Mouse (Mus musculus): ENCODE measurements around the gene Chst15. TPM values are rescaled to one million over a fixed set of nuclear protein-coding genes. Genes with fewer than 3 reads are reported as not detected.
A peak's percentile ranks its signal among the peaks of the same experiment; 100 is the strongest.

Chst15 gene
- polyA plus RNA-seq, 1 experiment from 2014 or later = 15.6 TPM

DNA sequence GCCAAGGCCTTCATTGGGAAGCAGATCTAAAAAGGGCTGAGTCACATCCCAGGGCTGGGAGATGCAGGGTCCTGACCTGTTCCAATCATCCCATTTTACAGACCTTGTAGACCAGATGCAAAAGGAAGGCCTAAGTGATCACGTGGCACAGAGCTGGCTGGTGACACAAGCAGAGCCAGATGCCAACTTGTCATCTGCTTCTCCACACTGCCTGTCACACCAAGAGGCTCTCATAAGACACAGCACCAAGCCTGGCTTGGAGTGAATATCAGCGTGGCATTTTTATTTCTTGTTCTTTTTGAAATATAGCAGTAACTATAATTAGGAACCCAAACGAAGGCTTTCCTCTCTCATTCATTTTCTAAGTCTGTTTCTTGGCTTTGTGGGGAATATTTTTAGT is 52.3 kb downstream of the Chst15 start:
- WGBS = 85% methylated on average over 3 of the region's 3 CpGs
- no peaks in the 10 kb centered on the region for H3K9me3 ChIP-seq
- no peak for ATAC-seq (ENCODE audit: low FRiP score)
- no peak overlapping the region for H3K4me3 ChIP-seq (replicated peaks)
- H3K9ac ChIP-seq = no peak overlapping the region
- H3K27ac ChIP-seq = no peak overlapping the region
- peaks cover 34% of the 10 kb centered on the region for H3K4me1 ChIP-seq
- H3K36me3 ChIP-seq (replicated peaks) = peaks cover 51% of the 10 kb centered on the region
- no peaks in the 10 kb centered on the region; the same call in 1 of the 2 replicates for H3K27me3 ChIP-seq
- H3K4me2 ChIP-seq = no peak overlapping the region

DNA sequence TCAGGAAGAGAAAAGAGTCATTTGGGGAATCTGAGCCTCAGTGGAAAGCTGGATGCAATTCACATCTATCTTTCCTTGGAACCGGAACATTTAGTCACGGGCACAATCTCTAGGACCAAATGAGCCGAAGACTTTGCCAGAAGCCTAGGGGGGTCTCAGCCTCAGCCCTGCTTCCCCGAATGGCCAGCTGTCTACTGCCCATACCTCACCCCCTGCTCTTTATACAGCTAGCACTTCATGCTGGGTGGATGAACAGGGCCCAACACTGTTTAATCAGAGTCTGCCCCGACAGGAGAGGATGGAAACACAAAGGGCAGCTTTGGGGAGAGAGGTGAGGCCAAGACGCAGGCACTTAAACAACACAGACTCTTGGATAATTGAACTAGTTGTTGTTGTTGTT is 53.8 kb downstream of the Chst15 start:
- no peak for ATAC-seq (ENCODE audit: low FRiP score)
- H3K27me3 ChIP-seq = no peaks in the 10 kb centered on the region; the same call in 1 of the 2 replicates
- H3K9me3 ChIP-seq = no peaks in the 10 kb centered on the region
- H3K27ac ChIP-seq = peak overlapping the region; percentile 70
- H3K4me1 ChIP-seq = peaks cover 49% of the 10 kb centered on the region
- no peak overlapping the region for H3K4me2 ChIP-seq
- 24% methylated on average over 6 of the region's 6 CpGs for WGBS
- H3K4me3 ChIP-seq (replicated peaks) = no peak overlapping the region
- peaks cover 35% of the 10 kb centered on the region for H3K36me3 ChIP-seq (replicated peaks)
- H3K9ac ChIP-seq = no peak overlapping the region

- no peak overlapping the region for H3K4me3 ChIP-seq (replicated peaks)
- H3K9ac ChIP-seq = no peak overlapping the region; the same call in 1 of the 2 replicates
- H3K36me3 ChIP-seq (replicated peaks) = peaks cover 31% of the 10 kb centered on the region
- H3K9me3 ChIP-seq = no peaks in the 10 kb centered on the region
- no peak overlapping the region for H3K4me2 ChIP-seq
- WGBS = 16% methylated on average over 6 of the region's 6 CpGs
- H3K27ac ChIP-seq = peak overlapping the region; percentile 70
- ATAC-seq (ENCODE audit: low FRiP score) = peak; percentile 44; the same call in 1 of the 2 replicates
- no peaks in the 10 kb centered on the region for H3K27me3 ChIP-seq
- H3K4me1 ChIP-seq = peaks cover 53% of the 10 kb centered on the region
Observed at GRCm38 (mm10) chr7:132262696-132263095, 54.3 kb downstream of the Chst15 start.

DNA sequence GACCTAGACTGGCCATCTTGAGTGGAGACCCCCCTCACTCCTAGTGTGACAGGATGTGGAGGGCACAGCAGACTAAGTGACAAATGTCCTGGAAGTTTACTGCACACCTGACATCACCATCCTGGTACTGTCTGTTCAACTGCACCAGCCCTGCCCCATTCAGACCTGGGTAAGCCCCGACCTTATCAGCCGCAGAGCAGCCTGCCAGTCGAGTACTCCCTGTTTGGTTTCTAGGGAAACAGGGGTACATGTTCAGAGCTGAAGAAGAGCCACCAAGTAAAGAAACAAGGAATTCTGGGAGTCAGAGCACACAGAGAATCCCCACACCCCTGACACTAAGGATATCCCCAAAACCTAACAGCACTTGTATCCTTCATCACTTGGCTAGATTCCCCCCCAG is 55.1 kb downstream of the Chst15 start:
- Histone ChIP-seq H3K4me1 (peaks cover 54% of the 10 kb centered on the region), H3K36me3 (replicated peaks) (peaks cover 25% of the 10 kb centered on the region), H3K4me3 (replicated peaks) (no peak overlapping the region), H3K27me3 (no peaks in the 10 kb centered on the region), H3K9me3 (no peaks in the 10 kb centered on the region), H3K27ac (peak overlapping the region; percentile 38; the same call in 1 of the 2 replicates), H3K9ac (no peak overlapping the region), H3K4me2 (no peak overlapping the region)
- 56% methylated on average over 3 of the region's 3 CpGs for WGBS
- ATAC-seq (ENCODE audit: low FRiP score) = no peak

- Histone ChIP-seq H3K4me3 (replicated peaks) (no peak overlapping the region), H3K9ac (no peak overlapping the region), H3K9me3 (no peaks in the 10 kb centered on the region), H3K36me3 (replicated peaks) (peaks cover 19% of the 10 kb centered on the region; the same call in 1 of the 2 replicates), H3K27ac (no peak overlapping the region), H3K27me3 (no peaks in the 10 kb centered on the region), H3K4me2 (no peak overlapping the region), H3K4me1 (peaks cover 49% of the 10 kb centered on the region)
- WGBS = 76% methylated on average over 5 of the region's 5 CpGs
- no peak for ATAC-seq (ENCODE audit: low FRiP score)
Observed at GRCm38 (mm10) chr7:132260632-132261031, 56.4 kb downstream of the Chst15 start.

- no peaks in the 10 kb centered on the region for H3K9me3 ChIP-seq
- WGBS = 41% methylated on average over 7 of the region's 7 CpGs
- no peaks in the 10 kb centered on the region for H3K27me3 ChIP-seq
- H3K27ac ChIP-seq = no peak overlapping the region
- no peak for ATAC-seq (ENCODE audit: low FRiP score)
- H3K4me2 ChIP-seq = no peak overlapping the region
- H3K36me3 ChIP-seq (replicated peaks) = peaks cover 11% of the 10 kb centered on the region; the same call in 1 of the 2 replicates
- peaks cover 40% of the 10 kb centered on the region for H3K4me1 ChIP-seq
- no peak overlapping the region for H3K9ac ChIP-seq
- H3K4me3 ChIP-seq (replicated peaks) = no peak overlapping the region
Observed at GRCm38 (mm10) chr7:132258817-132259216, 58.2 kb downstream of the Chst15 start.

GRCm38 (mm10) chr7:132258216-132258615 is 58.8 kb downstream of the Chst15 start:
- ATAC-seq (ENCODE audit: low FRiP score) = no peak

DNA sequence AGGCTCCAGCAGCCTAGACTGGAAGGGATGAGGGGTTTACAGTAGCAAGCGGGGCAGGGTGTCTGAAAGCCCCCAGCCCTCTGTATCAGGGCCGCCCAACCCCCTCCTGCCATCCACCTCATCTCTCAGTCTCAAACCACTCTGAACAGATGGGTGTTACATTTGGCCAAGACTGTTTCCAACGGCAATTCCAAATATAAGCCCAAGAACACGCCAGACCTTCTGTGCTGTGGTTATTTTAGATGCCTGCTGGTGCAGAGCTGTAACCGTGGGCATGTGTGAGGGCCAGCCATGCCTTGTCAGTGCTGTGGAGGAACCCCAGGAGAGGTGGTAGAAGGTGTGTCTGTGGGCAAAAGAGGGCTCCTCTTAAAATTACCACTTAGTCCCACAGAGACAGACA is 63.5 kb downstream of the Chst15 start:
- peaks cover 34% of the 10 kb centered on the region for H3K4me1 ChIP-seq
- H3K9ac ChIP-seq = no peak overlapping the region
- peak overlapping the region; percentile 43; the same call in 1 of the 2 replicates for H3K27ac ChIP-seq
- H3K9me3 ChIP-seq = no peaks in the 10 kb centered on the region
- 0 out of 2 replicates have a peak, but pooled peaks cover 3% of the 10 kb centered on the region for H3K27me3 ChIP-seq
- no peak for ATAC-seq (ENCODE audit: low FRiP score)
- no peaks in the 10 kb centered on the region for H3K36me3 ChIP-seq (replicated peaks)
- WGBS = 88% methylated on average over 5 of the region's 5 CpGs
- no peak overlapping the region for H3K4me2 ChIP-seq
- H3K4me3 ChIP-seq (replicated peaks) = no peak overlapping the region

More at GRCm38 (mm10) chr7:132258216-132258615, 58.8 kb downstream of the Chst15 start:
- Histone ChIP-seq H3K4me1 (peaks cover 40% of the 10 kb centered on the region), H3K9me3 (no peaks in the 10 kb centered on the region), H3K4me2 (no peak overlapping the region), H3K9ac (no peak overlapping the region), H3K4me3 (replicated peaks) (no peak overlapping the region), H3K27me3 (no peaks in the 10 kb centered on the region), H3K36me3 (replicated peaks) (peaks cover 11% of the 10 kb centered on the region; the same call in 1 of the 2 replicates), H3K27ac (no peak overlapping the region)
- whole genome bisulfite sequencing = 44% methylated on average over 5 of the region's 5 CpGs

- no peaks in the 10 kb centered on the region for H3K36me3 ChIP-seq (replicated peaks)
- H3K27ac ChIP-seq = no peak overlapping the region
- H3K27me3 ChIP-seq = 0 out of 2 replicates have a peak, but pooled peaks cover 3% of the 10 kb centered on the region
- H3K4me2 ChIP-seq = no peak overlapping the region
- ATAC-seq (ENCODE audit: low FRiP score) = no peak
- WGBS = 92% methylated on average over 4 of the region's 4 CpGs
- H3K4me1 ChIP-seq = peaks cover 34% of the 10 kb centered on the region
- H3K4me3 ChIP-seq (replicated peaks) = no peak overlapping the region
- no peak overlapping the region for H3K9ac ChIP-seq
- no peaks in the 10 kb centered on the region for H3K9me3 ChIP-seq
Observed at GRCm38 (mm10) chr7:132253078-132253477, 64.0 kb downstream of the Chst15 start.

- Histone ChIP-seq H3K27ac (no peak overlapping the region), H3K9me3 (no peaks in the 10 kb centered on the region), H3K9ac (no peak overlapping the region; the same call in 1 of the 2 replicates), H3K27me3 (0 out of 2 replicates have a peak, but pooled peaks cover 3% of the 10 kb centered on the region), H3K4me1 (peaks cover 53% of the 10 kb centered on the region), H3K36me3 (replicated peaks) (no peaks in the 10 kb centered on the region), H3K4me3 (replicated peaks) (no peak overlapping the region), H3K4me2 (no peak overlapping the region)
- no peak for ATAC-seq (ENCODE audit: low FRiP score)
- WGBS = 80% methylated on average over 10 of the region's 10 CpGs
Observed at GRCm38 (mm10) chr7:132249563-132250119, 67.4 kb downstream of the Chst15 start.

- H3K27me3 ChIP-seq = 0 out of 2 replicates have a peak, but pooled peaks cover 3% of the 10 kb centered on the region
- H3K4me3 ChIP-seq (replicated peaks) = no peak overlapping the region
- WGBS = 3% methylated on average over 11 of the region's 11 CpGs
- H3K36me3 ChIP-seq (replicated peaks) = 0 out of 2 replicates have a peak, but pooled peaks cover 6% of the 10 kb centered on the region
- peaks cover 43% of the 10 kb centered on the region for H3K4me1 ChIP-seq
- H3K4me2 ChIP-seq = peak overlapping the region; percentile 39
- ATAC-seq (ENCODE audit: low FRiP score) = peak; percentile 96
- 0 out of 2 replicates have a peak overlapping the region, but pooled peaks have one; percentile 13 for H3K9ac ChIP-seq
- peak overlapping the region; percentile 95 for H3K27ac ChIP-seq
- H3K9me3 ChIP-seq = no peaks in the 10 kb centered on the region
Observed at GRCm38 (mm10) chr7:132247567-132247966, 69.5 kb downstream of the Chst15 start.

- Histone ChIP-seq H3K9ac (0 out of 2 replicates have a peak overlapping the region, but pooled peaks have one; percentile 13), H3K4me1 (peaks cover 43% of the 10 kb centered on the region), H3K9me3 (no peaks in the 10 kb centered on the region), H3K4me2 (peak overlapping the region; percentile 39), H3K36me3 (replicated peaks) (0 out of 2 replicates have a peak, but pooled peaks cover 7% of the 10 kb centered on the region), H3K4me3 (replicated peaks) (no peak overlapping the region), H3K27me3 (0 out of 2 replicates have a peak, but pooled peaks cover 3% of the 10 kb centered on the region), H3K27ac (peak overlapping the region; percentile 95)
- 32% methylated on average over 5 of the region's 5 CpGs for WGBS
- ATAC-seq (ENCODE audit: low FRiP score) = no peak
Observed at GRCm38 (mm10) chr7:132247091-132247490, 69.9 kb downstream of the Chst15 start.

Data from forebrain, embryonic 12.5 days (tissue).